Mouse (Mus musculus) T-helper 2 cell (primary cell): ENCODE results near the gene Thra.
"Not testable (repeated sequence)": the region's sequence is repeated elsewhere in the genome, so short reads cannot be mapped to it uniquely, and the experiment has no call there.

Experiments
- in situ Hi-C: fragments of 300-600 bp; cut with MboI, MseI; formaldehyde crosslinking; loops from one replicate; pipeline ENCODE4 v1.15.1; 2025; ENCODE audit warnings: high pct_unique_total_duplicates

The Thra gene

GRCm38 (mm10) chr11:98740393-98741050 lies at the start of gene Thra:
TSS of gene Thra (plus strand) at chr11:98740638.
- in situ Hi-C loops: no loop called here

- in situ Hi-C loops: loop anchor here (10.0 kb wide), 1 partner anchor 58 kb away; no protein-coding TSS in a partner anchor
Observed at GRCm38 (mm10) chr11:98693201-98693600, 47.2 kb upstream of the Thra start.

GRCm38 (mm10) chr11:98693746-98694145 lies 46.7 kb upstream of the Thra start:
- in situ Hi-C loops: loop anchor here (10.0 kb wide), 1 partner anchor 59 kb away; no protein-coding TSS in a partner anchor

GRCm38 (mm10) chr11:98694301-98694700 lies 46.1 kb upstream of the Thra start:
- in situ Hi-C loops: loop anchor here (10.0 kb wide), 1 partner anchor 60 kb away; no protein-coding TSS in a partner anchor

- in situ Hi-C loops: loop anchor here (10.0 kb wide), 1 partner anchor 61 kb away; no protein-coding TSS in a partner anchor
Observed at GRCm38 (mm10) chr11:98695408-98695807, 45.0 kb upstream of the Thra start.

GRCm38 (mm10) chr11:98696454-98697216 lies 43.8 kb upstream of the Thra start:
- in situ Hi-C loops: loop anchor here (10.0 kb wide), 1 partner anchor 62 kb away; no protein-coding TSS in a partner anchor

- in situ Hi-C loops: loop anchor here (10.0 kb wide), 1 partner anchor 62 kb away; no protein-coding TSS in a partner anchor
Observed at GRCm38 (mm10) chr11:98697225-98697624, 43.2 kb upstream of the Thra start.

GRCm38 (mm10) chr11:98698849-98699640 lies 41.4 kb upstream of the Thra start:
- in situ Hi-C loops: loop anchor here (10.0 kb wide), 1 partner anchor 64 kb away; no protein-coding TSS in a partner anchor

- in situ Hi-C loops: loop anchor here (10.0 kb wide), 1 partner anchor 65 kb away; no protein-coding TSS in a partner anchor
Observed at GRCm38 (mm10) chr11:98699911-98700310, 40.5 kb upstream of the Thra start.

- in situ Hi-C loops: no loop called here
Observed at GRCm38 (mm10) chr11:98701213-98701670, 39.2 kb upstream of the Thra start, which contains the start of gene Csf3. TSS of gene Csf3 (plus strand) at chr11:98701263.

GRCm38 (mm10) chr11:98702323-98702722 lies 38.1 kb upstream of the Thra start:
- in situ Hi-C loops: no loop called here

- in situ Hi-C loops: no loop called here
Observed at GRCm38 (mm10) chr11:98705021-98705420, 35.4 kb upstream of the Thra start.

- in situ Hi-C loops: no loop called here
Observed at GRCm38 (mm10) chr11:98707401-98708281, 32.8 kb upstream of the Thra start.

- in situ Hi-C loops: no loop called here
Observed at GRCm38 (mm10) chr11:98708282-98708956, 32.0 kb upstream of the Thra start.

- in situ Hi-C loops: no loop called here
Observed at GRCm38 (mm10) chr11:98709001-98709741, 31.3 kb upstream of the Thra start.

- in situ Hi-C loops: no loop called here
Observed at GRCm38 (mm10) chr11:98710416-98711045, 29.9 kb upstream of the Thra start.

- in situ Hi-C loops: no loop called here
Observed at GRCm38 (mm10) chr11:98711046-98711434, 29.4 kb upstream of the Thra start.

GRCm38 (mm10) chr11:98712009-98712408 lies 28.4 kb upstream of the Thra start:
- in situ Hi-C loops: not testable (repeated sequence)

- in situ Hi-C loops: no loop called here
Observed at GRCm38 (mm10) chr11:98713703-98714102, 26.7 kb upstream of the Thra start.
